Mouse (Mus musculus): ENCODE results near the gene Olfr769. TPM values are rescaled to one million over a fixed set of nuclear protein-coding genes. Genes with fewer than 3 reads are reported as not detected.

Gene Olfr769
- polyA plus RNA-seq (2012; rRNA removed) (not detected in 2 replicates), polyA plus RNA-seq (2014; fragmentation: Nextera tagmentation; extraction: Ambion mirVana) (not detected in 2 replicates)

DNA sequence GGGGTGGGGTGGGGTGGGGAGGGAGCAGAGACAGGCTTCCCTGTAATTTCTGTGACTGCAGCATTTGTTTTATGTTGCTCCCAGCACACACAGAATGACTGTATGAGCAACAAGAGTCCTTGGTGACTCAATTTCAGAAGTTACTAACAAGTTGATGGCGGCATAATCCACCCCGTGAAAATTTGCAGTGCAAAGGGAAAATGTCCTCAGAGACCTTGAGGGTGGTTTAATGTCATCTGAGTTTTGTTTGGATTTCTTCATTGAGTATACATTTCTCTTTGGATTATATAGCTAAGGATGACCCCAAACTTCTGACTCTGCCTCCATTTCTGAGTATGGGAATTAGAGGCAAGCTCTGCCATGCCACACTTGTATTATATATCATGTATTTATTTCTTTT is at the start of gene Olfr769:
Gene Olfr769, minus strand, starts transcription at position 101 of the 400 bp plus-strand sequence.
- TF ChIP-seq EP300 (IDR thresholded peaks at IDR 0.05; ENCODE audit: low read depth) (no peak), CTCF (IDR thresholded peaks at IDR 0.05; ENCODE audit: low read depth) (no peak)
- H3K36me3 ChIP-seq (replicated peaks; ENCODE audit: control insufficient read depth, insufficient read depth, low read depth) = no peaks in the 10 kb centered on the region
- H3K9me3 ChIP-seq (ENCODE audit: control insufficient read depth, low read length) = no peaks in the 10 kb centered on the region; the same call in 1 of the 2 replicates
- ATAC-seq (ENCODE audit: insufficient read depth) (no peak), DNase-seq (ENCODE audit: low read depth in 3 of 3, low spot score in 3 of 3) (no peak)
- WGBS (ENCODE audit: insufficient replicate concordance) = 66% methylated on average over 2 of the region's 2 CpGs
- no peak within 1 kb of the TSS for H3K4me3 ChIP-seq (ENCODE audit: insufficient read depth in 1 of 2, low read depth in 2 of 2, low read length in 2 of 2)
- H3K27ac ChIP-seq = no peak within 1 kb of the TSS
- no peak within 1 kb of the TSS for H3K4me2 ChIP-seq (ENCODE audit: low read depth)
- no peaks in the 10 kb centered on the region for H3K4me1 ChIP-seq (replicated peaks; ENCODE audit: control insufficient read depth in 2 of 2, insufficient read depth in 2 of 2, low read length in 1 of 2)
- no peaks in the 10 kb centered on the region for H3K27me3 ChIP-seq (ENCODE audit: control insufficient read depth, insufficient read depth, low read length)
- H3K9ac ChIP-seq (replicated peaks) = no peak within 1 kb of the TSS

DNA sequence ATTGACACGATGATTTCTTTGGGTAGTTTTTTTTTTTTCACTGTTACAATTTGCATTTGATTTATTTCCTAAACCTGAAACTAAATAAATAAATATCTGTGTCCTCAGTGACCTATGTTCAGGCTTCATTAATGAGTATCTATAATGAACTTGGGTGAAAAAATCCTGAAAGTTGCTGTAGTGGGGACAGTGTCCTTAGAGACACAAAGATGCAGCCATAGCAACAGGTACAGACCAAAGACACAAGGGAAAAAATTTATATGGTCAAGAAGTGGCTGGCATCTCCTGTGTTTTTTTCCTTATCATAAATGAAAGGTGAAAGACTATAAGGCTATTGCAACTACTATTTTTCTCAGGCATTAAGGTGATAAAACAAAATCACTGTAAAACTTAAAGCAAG is 47.0 kb upstream of the Olfr769 start, which contains the start of gene Olfr771:
Gene Olfr771, minus strand, starts transcription at position 101 of the 400 bp plus-strand sequence.
- Histone ChIP-seq H3K36me3 (replicated peaks; ENCODE audit: control insufficient read depth, insufficient read depth, low read depth) (no peaks in the 10 kb centered on the region), H3K9me3 (ENCODE audit: control insufficient read depth, low read length) (peaks cover 4% of the 10 kb centered on the region; the same call in 1 of the 2 replicates), H3K9ac (replicated peaks) (no peak within 1 kb of the TSS), H3K27me3 (ENCODE audit: control insufficient read depth, insufficient read depth, low read length) (no peaks in the 10 kb centered on the region), H3K27ac (no peak within 1 kb of the TSS), H3K4me2 (ENCODE audit: low read depth) (no peak within 1 kb of the TSS), H3K4me3 (ENCODE audit: insufficient read depth in 1 of 2, low read depth in 2 of 2, low read length in 2 of 2) (no peak within 1 kb of the TSS), H3K4me1 (replicated peaks; ENCODE audit: control insufficient read depth in 2 of 2, insufficient read depth in 2 of 2, low read length in 1 of 2) (no peaks in the 10 kb centered on the region)
- no peak for DNase-seq (ENCODE audit: low read depth in 3 of 3, low spot score in 3 of 3)
- no peak for ATAC-seq (ENCODE audit: insufficient read depth)
- 61% methylated on average over 1 of the region's 1 CpGs for WGBS (ENCODE audit: insufficient replicate concordance)
- TF ChIP-seq EP300 (IDR thresholded peaks at IDR 0.05; ENCODE audit: low read depth) (no peak), CTCF (IDR thresholded peaks at IDR 0.05; ENCODE audit: low read depth) (no peak)

DNA sequence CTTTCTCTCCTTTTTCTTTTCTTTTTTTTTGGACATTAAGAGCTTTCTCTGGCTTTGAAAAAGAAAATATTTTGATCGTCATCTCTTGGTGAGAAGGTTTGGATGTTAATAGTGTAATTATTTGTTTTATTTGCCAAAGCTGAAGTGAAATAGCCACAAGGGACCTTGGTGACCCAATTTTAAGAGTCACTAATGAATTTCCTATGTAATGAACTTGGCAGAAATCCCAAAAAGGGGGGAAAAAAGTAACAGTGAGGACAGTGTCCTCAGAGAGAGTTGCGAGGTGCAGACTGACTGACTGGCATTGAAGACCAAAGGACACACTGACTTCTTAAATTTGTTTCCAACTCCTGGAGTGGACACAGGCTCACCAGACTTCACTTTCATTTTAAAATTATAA is 21.2 kb upstream of the Olfr769 start, which contains the start of gene Olfr770:
Gene Olfr770, minus strand, starts transcription at position 101 of the 400 bp plus-strand sequence.
- ATAC-seq (ENCODE audit: insufficient read depth) = no peak

DNA sequence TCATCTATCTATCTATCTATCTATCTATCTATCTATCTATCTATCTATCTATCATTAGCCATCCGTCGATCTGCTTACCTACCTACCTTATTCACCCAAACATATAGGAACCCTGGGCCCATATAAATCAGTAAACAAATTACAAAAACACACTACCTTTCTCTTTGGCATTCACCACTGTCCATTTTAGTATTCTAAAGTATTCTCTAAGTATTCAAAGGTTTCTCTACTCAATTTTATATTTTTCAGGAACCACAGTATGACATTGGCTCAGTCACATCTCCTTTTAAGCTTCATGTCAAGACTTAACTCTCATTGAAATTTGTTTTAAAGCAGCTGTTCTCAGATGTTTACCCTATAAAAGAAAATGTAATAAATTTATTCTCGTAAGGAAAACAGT is 2.5 kb downstream of the Olfr769 start:
- TF ChIP-seq EP300 (IDR thresholded peaks at IDR 0.05; ENCODE audit: low read depth) (no peak), CTCF (IDR thresholded peaks at IDR 0.05; ENCODE audit: low read depth) (no peak)
- H3K27ac ChIP-seq = no peak overlapping the region
- ATAC-seq (ENCODE audit: insufficient read depth) (no peak), DNase-seq (ENCODE audit: low read depth in 3 of 3, low spot score in 3 of 3) (no peak)
- H3K36me3 ChIP-seq (replicated peaks; ENCODE audit: control insufficient read depth, insufficient read depth, low read depth) = no peaks in the 10 kb centered on the region
- H3K4me1 ChIP-seq (replicated peaks; ENCODE audit: control insufficient read depth in 2 of 2, insufficient read depth in 2 of 2, low read length in 1 of 2) = no peaks in the 10 kb centered on the region
- H3K9ac ChIP-seq (replicated peaks) = no peak overlapping the region
- no peaks in the 10 kb centered on the region; the same call in 1 of the 2 replicates for H3K9me3 ChIP-seq (ENCODE audit: control insufficient read depth, low read length)
- H3K4me3 ChIP-seq (ENCODE audit: insufficient read depth in 1 of 2, low read depth in 2 of 2, low read length in 2 of 2) = no peak overlapping the region
- H3K4me2 ChIP-seq (ENCODE audit: low read depth) = no peak overlapping the region
- no peaks in the 10 kb centered on the region for H3K27me3 ChIP-seq (ENCODE audit: control insufficient read depth, insufficient read depth, low read length)
- 83% methylated on average over 3 of the region's 3 CpGs for WGBS (ENCODE audit: insufficient replicate concordance)

More for the DNA sequence above, 21.2 kb upstream of the Olfr769 start, which contains the start of gene Olfr770:
- Histone ChIP-seq H3K36me3 (replicated peaks; ENCODE audit: control insufficient read depth, insufficient read depth, low read depth) (no peaks in the 10 kb centered on the region), H3K27me3 (ENCODE audit: control insufficient read depth, insufficient read depth, low read length) (no peaks in the 10 kb centered on the region), H3K27ac (no peak within 1 kb of the TSS), H3K9me3 (ENCODE audit: control insufficient read depth, low read length) (no peaks in the 10 kb centered on the region), H3K4me3 (ENCODE audit: insufficient read depth in 1 of 2, low read depth in 2 of 2, low read length in 2 of 2) (no peak within 1 kb of the TSS), H3K4me1 (replicated peaks; ENCODE audit: control insufficient read depth in 2 of 2, insufficient read depth in 2 of 2, low read length in 1 of 2) (no peaks in the 10 kb centered on the region), H3K4me2 (ENCODE audit: low read depth) (no peak within 1 kb of the TSS), H3K9ac (replicated peaks) (no peak within 1 kb of the TSS)
- 64% methylated on average over 2 of the region's 2 CpGs for WGBS (ENCODE audit: insufficient replicate concordance)
- no peak for DNase-seq (ENCODE audit: low read depth in 3 of 3, low spot score in 3 of 3)
- TF ChIP-seq CTCF (IDR thresholded peaks at IDR 0.05; ENCODE audit: low read depth) = no peak
- no peak for TF ChIP-seq EP300 (IDR thresholded peaks at IDR 0.05; ENCODE audit: low read depth)

DNA sequence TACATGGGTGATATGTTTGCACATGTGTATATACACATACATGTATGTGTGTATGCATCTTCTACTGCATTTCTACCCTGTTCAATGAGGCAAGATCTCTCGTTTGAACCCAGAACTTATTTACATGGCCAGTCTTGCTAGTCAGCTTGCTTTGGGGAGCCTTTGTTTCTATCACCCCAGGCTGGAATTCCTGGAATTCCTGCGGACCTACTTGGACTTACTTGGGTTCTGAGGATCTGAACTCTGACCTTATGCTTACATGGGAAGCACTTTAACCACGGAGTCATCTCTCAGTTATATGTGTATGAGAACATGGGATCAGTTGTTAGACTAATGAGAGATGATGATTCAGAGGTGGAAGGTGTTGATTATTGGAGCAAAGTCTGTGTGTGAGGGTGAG is 16.4 kb downstream of the Olfr769 start:
- 32% methylated on average over 3 of the region's 3 CpGs for WGBS (ENCODE audit: insufficient replicate concordance)
- no peak for DNase-seq (ENCODE audit: low read depth in 3 of 3, low spot score in 3 of 3)

More for the DNA sequence above, 16.4 kb downstream of the Olfr769 start:
- no peak for TF ChIP-seq EP300 (IDR thresholded peaks at IDR 0.05; ENCODE audit: low read depth)
- no peak for TF ChIP-seq CTCF (IDR thresholded peaks at IDR 0.05; ENCODE audit: low read depth)
- no peak overlapping the region for H3K9ac ChIP-seq (replicated peaks)
- no peaks in the 10 kb centered on the region for H3K36me3 ChIP-seq (replicated peaks; ENCODE audit: control insufficient read depth, insufficient read depth, low read depth)
- H3K9me3 ChIP-seq (ENCODE audit: control insufficient read depth, low read length) = no peaks in the 10 kb centered on the region
- no peak for ATAC-seq (ENCODE audit: insufficient read depth)
- no peak overlapping the region for H3K4me3 ChIP-seq (ENCODE audit: insufficient read depth in 1 of 2, low read depth in 2 of 2, low read length in 2 of 2)
- no peaks in the 10 kb centered on the region for H3K27me3 ChIP-seq (ENCODE audit: control insufficient read depth, insufficient read depth, low read length)
- no peak overlapping the region for H3K27ac ChIP-seq
- no peaks in the 10 kb centered on the region for H3K4me1 ChIP-seq (replicated peaks; ENCODE audit: control insufficient read depth in 2 of 2, insufficient read depth in 2 of 2, low read length in 1 of 2)
- H3K4me2 ChIP-seq (ENCODE audit: low read depth) = no peak overlapping the region
